ENCODE assay signal across 20 mouse cellular contexts in the genomic region with DNA sequence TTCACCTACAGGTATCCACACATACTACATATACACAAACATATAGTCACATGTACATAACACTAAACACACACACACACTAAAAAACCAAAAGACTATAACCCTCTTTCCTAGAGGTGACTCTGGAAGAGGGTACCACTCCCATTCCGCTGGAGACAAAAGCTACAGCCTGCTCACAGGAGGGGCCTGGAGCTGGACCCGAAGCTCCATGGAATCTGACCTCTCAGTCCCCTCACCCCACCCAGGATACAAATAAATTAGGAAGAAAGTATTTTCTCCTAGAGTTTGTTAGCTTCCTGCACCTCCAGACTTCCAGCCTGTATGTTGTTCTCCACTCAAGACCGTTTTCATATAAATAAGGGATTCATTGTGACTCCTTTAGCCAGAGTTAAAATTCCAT.
DNase-seq lines count a peak whose midpoint lies in the region; ATAC-seq and TF ChIP-seq lines count a peak whose summit lies in the region.
"Had no signal": no experiment of that assay in that cellular context is flagged by ENCODE, and none has a peak within 500 bp of the region (broad histone marks: within the 10 kb centered on the region; RNA-seq: fewer than 3 reads in every experiment).

No protein-coding gene starts in this region.

- no peak overlapping the region for H3K4me2 ChIP-seq in heart, embryonic 16.5 days (ENCODE audit: low read depth, low read length)
- H3K4me2 ChIP-seq in heart, embryonic 12.5 days = no peak overlapping the region
- no peak overlapping the region for H3K4me2 ChIP-seq in heart, postnatal 0 days (ENCODE audit: low read depth, low read length)
- H3K4me2 ChIP-seq in kidney, embryonic 14.5 days (replicated peaks; ENCODE audit: low read depth, low read length) = no peak overlapping the region
- no peak overlapping the region for H3K4me2 ChIP-seq in lung, postnatal 0 days (replicated peaks; ENCODE audit: low read depth, low read length)
- H3K4me2 ChIP-seq: embryonic facial prominence, embryonic 12.5 days; liver, embryonic 15.5 days; midbrain, embryonic 11.5 days; stomach, embryonic 15.5 days had no signal

- no peak overlapping the region for H3K4me3 ChIP-seq in heart, embryonic 16.5 days (ENCODE audit: low read length)
- no peak overlapping the region for H3K4me3 ChIP-seq in heart, embryonic 12.5 days
- H3K4me3 ChIP-seq in heart, postnatal 0 days (ENCODE audit: low read depth, low read length) = no peak overlapping the region
- no peak overlapping the region for H3K4me3 ChIP-seq in kidney, embryonic 14.5 days (ENCODE audit: low read length)
- no peak overlapping the region for H3K4me3 ChIP-seq in lung, postnatal 0 days (ENCODE audit: low read depth, low read length)
- H3K4me3 ChIP-seq: embryonic facial prominence, embryonic 12.5 days; hindbrain, embryonic 10.5 days; liver, embryonic 15.5 days; myocyte; stomach, embryonic 15.5 days had no signal

- DNase-seq in heart, postnatal 0 days (ENCODE audit: low spot score) = no peak
- peak; percentile 18 for DNase-seq in lung, postnatal 0 days (ENCODE audit: low spot score)
- DNase-seq in left cerebral cortex, adult 9 months (ENCODE audit: low spot score in 2 of 2) = no peak
- DNase-seq in liver = no peak
- DNase-seq: adrenal gland, adult 8-10 months; cerebellum, postnatal 25 days; gastrocnemius, postnatal 10 days; thymus, postnatal 4 days had no signal

- WGBS in heart, embryonic 16.5 days = 51% methylated on average over 3 of the region's 3 CpGs
- 58% methylated on average over 3 of the region's 3 CpGs for WGBS in heart, embryonic 12.5 days
- 42% methylated on average over 3 of the region's 3 CpGs for WGBS in heart, postnatal 0 days
- 52% methylated on average over 3 of the region's 3 CpGs for WGBS in kidney, embryonic 14.5 days
- 43% methylated on average over 3 of the region's 3 CpGs for WGBS in lung, postnatal 0 days

- no peak for ATAC-seq in heart, embryonic 16.5 days (replicated peaks; ENCODE audit: extremely low read depth, insufficient read depth, low FRiP score)
- no peak for ATAC-seq in heart, embryonic 12.5 days (ENCODE audit: insufficient number of reproducible peaks, low FRiP score)
- ATAC-seq in heart, postnatal 0 days (ENCODE audit: insufficient read depth, low read depth) = no peak
- no peak for ATAC-seq in kidney, embryonic 14.5 days (ENCODE audit: low FRiP score, low TSS enrichment)
- ATAC-seq in lung, postnatal 0 days = 0 out of 2 replicates have a peak, but pooled peaks have one; percentile 27
- ATAC-seq: forebrain, embryonic 14.5 days; intestine, postnatal 0 days; Patski had no signal

- TF ChIP-seq EP300 in heart, postnatal 0 days (IDR thresholded peaks at IDR 0.05; ENCODE audit: low read depth) = no peak
- TF ChIP-seq EP300 in lung, postnatal 0 days (IDR thresholded peaks at IDR 0.05) = no peak

- H3K27me3 ChIP-seq in heart, embryonic 16.5 days (ENCODE audit: control insufficient read depth, insufficient read depth, low read length) = no peaks in the 10 kb centered on the region
- H3K27me3 ChIP-seq in heart, embryonic 12.5 days (replicated peaks) = no peaks in the 10 kb centered on the region
- H3K27me3 ChIP-seq in heart, postnatal 0 days (ENCODE audit: control insufficient read depth, insufficient read depth, low read length) = no peaks in the 10 kb centered on the region
- H3K27me3 ChIP-seq in kidney, embryonic 14.5 days (ENCODE audit: control insufficient read depth, insufficient read depth, low read length) = no peaks in the 10 kb centered on the region
- no peaks in the 10 kb centered on the region for H3K27me3 ChIP-seq in lung, postnatal 0 days (replicated peaks; ENCODE audit: insufficient read depth, low read length)
- H3K27me3 ChIP-seq: embryonic facial prominence, embryonic 12.5 days; liver, embryonic 15.5 days; stomach, embryonic 15.5 days had no signal

- no peaks in the 10 kb centered on the region for H3K9me3 ChIP-seq in heart, embryonic 16.5 days (replicated peaks; ENCODE audit: control insufficient read depth, low read length)
- no peaks in the 10 kb centered on the region for H3K9me3 ChIP-seq in heart, embryonic 12.5 days (replicated peaks)
- no peaks in the 10 kb centered on the region for H3K9me3 ChIP-seq in heart, postnatal 0 days (replicated peaks; ENCODE audit: control insufficient read depth, low read length)
- no peaks in the 10 kb centered on the region for H3K9me3 ChIP-seq in kidney, embryonic 14.5 days (ENCODE audit: control insufficient read depth, low read length)
- no peaks in the 10 kb centered on the region for H3K9me3 ChIP-seq in lung, postnatal 0 days (ENCODE audit: low read length)
- H3K9me3 ChIP-seq: embryonic facial prominence, embryonic 12.5 days; hindbrain, embryonic 10.5 days; liver, embryonic 15.5 days; stomach, embryonic 15.5 days had no signal

- TF ChIP-seq CTCF in heart, postnatal 0 days (IDR thresholded peaks at IDR 0.05; ENCODE audit: low read depth) = no peak
- no peak for TF ChIP-seq CTCF in lung, postnatal 0 days (IDR thresholded peaks at IDR 0.05)

- no peak overlapping the region for H3K9ac ChIP-seq in heart, embryonic 16.5 days (ENCODE audit: low read length)
- H3K9ac ChIP-seq in heart, embryonic 12.5 days = no peak overlapping the region
- no peak overlapping the region for H3K9ac ChIP-seq in heart, postnatal 0 days (replicated peaks; ENCODE audit: low read depth, low read length)
- H3K9ac ChIP-seq in kidney, embryonic 14.5 days (ENCODE audit: low read depth, low read length) = no peak overlapping the region
- H3K9ac ChIP-seq in lung, postnatal 0 days (replicated peaks; ENCODE audit: low read depth) = no peak overlapping the region
- H3K9ac ChIP-seq: embryonic facial prominence, embryonic 12.5 days; liver, embryonic 15.5 days; stomach, embryonic 15.5 days had no signal

- no peaks in the 10 kb centered on the region for H3K4me1 ChIP-seq in heart, embryonic 16.5 days (ENCODE audit: control insufficient read depth, insufficient read depth, low read length)
- no peaks in the 10 kb centered on the region for H3K4me1 ChIP-seq in heart, embryonic 12.5 days (replicated peaks)
- no peaks in the 10 kb centered on the region for H3K4me1 ChIP-seq in heart, postnatal 0 days (ENCODE audit: control insufficient read depth, insufficient read depth)
- no peaks in the 10 kb centered on the region for H3K4me1 ChIP-seq in kidney, embryonic 14.5 days (ENCODE audit: control insufficient read depth, insufficient read depth, low read length)
- no peaks in the 10 kb centered on the region for H3K4me1 ChIP-seq in lung, postnatal 0 days (ENCODE audit: insufficient read depth, low read depth, low read length)
- H3K4me1 ChIP-seq: liver, embryonic 15.5 days; stomach, embryonic 15.5 days had no signal

- H3K36me3 ChIP-seq in heart, embryonic 16.5 days (ENCODE audit: control insufficient read depth, insufficient read depth) = no peaks in the 10 kb centered on the region
- H3K36me3 ChIP-seq in heart, embryonic 12.5 days = no peaks in the 10 kb centered on the region
- H3K36me3 ChIP-seq in heart, postnatal 0 days (replicated peaks; ENCODE audit: control insufficient read depth, insufficient read depth, low read length) = no peaks in the 10 kb centered on the region
- H3K36me3 ChIP-seq in kidney, embryonic 14.5 days (ENCODE audit: control insufficient read depth, insufficient read depth, low read length) = no peaks in the 10 kb centered on the region
- H3K36me3 ChIP-seq in lung, postnatal 0 days (ENCODE audit: insufficient read depth, low read length) = no peaks in the 10 kb centered on the region
- H3K36me3 ChIP-seq: embryonic facial prominence, embryonic 12.5 days; hindbrain, embryonic 10.5 days; liver, embryonic 15.5 days; stomach, embryonic 15.5 days had no signal

- peak overlapping the region; percentile 42 for H3K27ac ChIP-seq in heart, embryonic 16.5 days (ENCODE audit: low read length)
- H3K27ac ChIP-seq in heart, embryonic 12.5 days (ENCODE audit: poor library complexity, severe bottlenecking) = no peak overlapping the region
- H3K27ac ChIP-seq in heart, postnatal 0 days (ENCODE audit: low read depth) = peak overlapping the region; percentile 43
- H3K27ac ChIP-seq in kidney, embryonic 14.5 days (ENCODE audit: low read depth, low read length) = peak overlapping the region; percentile 51; the same call in 1 of the 2 replicates
- H3K27ac ChIP-seq in lung, postnatal 0 days (ENCODE audit: low read length) = 0 out of 2 replicates have a peak overlapping the region, but pooled peaks have one; percentile 57
- H3K27ac ChIP-seq: embryonic facial prominence, embryonic 12.5 days; hindbrain, embryonic 10.5 days; liver, embryonic 15.5 days; stomach, embryonic 15.5 days had no signal
